Mouse (Mus musculus) thymus, postnatal 0 days (tissue): ENCODE data around the gene Fkbp2. TPM values are rescaled to one million over a fixed set of nuclear protein-coding genes. Genes with fewer than 3 reads are reported as not detected.

Experiments
- DNase-seq: peaks from one replicate; pipeline ENCODE4 v3.0.0-alpha.2; 2015; ENCODE audit warnings: low spot score
- polyA plus RNA-seq: library from polyadenylated mRNA; unstranded; fragments of >200 nt; fragmentation: Nextera tagmentation; extraction: Ambion mirVana; gene quantifications from 2 replicates; pipeline ENCODE4 v1.2.1, GENCODE M21; 2015

The Fkbp2 gene
- polyA plus RNA-seq, 1 experiment from 2014 or later, result 90.6 TPM

- no peak for DNase-seq
Observed at GRCm38 (mm10) chr19:6971644-6972043, 8.7 kb downstream of the Fkbp2 start.

DNA sequence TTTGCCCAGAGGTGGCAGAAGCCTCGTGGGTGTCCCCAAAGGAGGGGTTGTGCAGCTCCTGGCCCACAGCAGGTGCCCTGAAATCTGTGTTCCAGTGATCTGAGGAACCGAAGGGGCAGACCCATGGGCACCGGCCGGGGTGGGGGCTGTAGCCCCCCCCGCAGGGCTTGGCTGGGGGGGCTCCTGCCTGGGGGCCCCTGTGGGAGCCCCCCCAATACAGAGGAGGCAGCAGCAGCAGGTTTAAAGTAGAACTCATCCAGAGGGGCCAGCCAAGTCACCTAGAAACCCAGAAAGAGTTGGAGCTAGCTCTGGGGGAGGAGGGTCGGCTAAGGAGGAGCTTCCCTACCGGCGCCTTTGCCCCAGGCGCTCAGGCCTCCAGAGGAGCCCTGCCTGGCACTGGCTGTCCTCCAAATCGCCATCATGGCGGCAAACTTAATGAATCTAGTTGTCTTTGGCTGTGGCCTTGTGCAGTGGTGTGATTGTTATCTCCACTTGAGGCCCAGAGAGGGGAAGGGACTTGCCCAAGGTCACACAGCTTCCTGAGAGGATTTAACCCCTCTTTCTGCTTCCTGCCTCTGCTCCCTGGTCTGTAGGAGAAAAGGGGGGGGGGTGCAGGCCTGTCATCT is 9.7 kb downstream of the Fkbp2 start:
- DNase-seq, result no peak

DNA sequence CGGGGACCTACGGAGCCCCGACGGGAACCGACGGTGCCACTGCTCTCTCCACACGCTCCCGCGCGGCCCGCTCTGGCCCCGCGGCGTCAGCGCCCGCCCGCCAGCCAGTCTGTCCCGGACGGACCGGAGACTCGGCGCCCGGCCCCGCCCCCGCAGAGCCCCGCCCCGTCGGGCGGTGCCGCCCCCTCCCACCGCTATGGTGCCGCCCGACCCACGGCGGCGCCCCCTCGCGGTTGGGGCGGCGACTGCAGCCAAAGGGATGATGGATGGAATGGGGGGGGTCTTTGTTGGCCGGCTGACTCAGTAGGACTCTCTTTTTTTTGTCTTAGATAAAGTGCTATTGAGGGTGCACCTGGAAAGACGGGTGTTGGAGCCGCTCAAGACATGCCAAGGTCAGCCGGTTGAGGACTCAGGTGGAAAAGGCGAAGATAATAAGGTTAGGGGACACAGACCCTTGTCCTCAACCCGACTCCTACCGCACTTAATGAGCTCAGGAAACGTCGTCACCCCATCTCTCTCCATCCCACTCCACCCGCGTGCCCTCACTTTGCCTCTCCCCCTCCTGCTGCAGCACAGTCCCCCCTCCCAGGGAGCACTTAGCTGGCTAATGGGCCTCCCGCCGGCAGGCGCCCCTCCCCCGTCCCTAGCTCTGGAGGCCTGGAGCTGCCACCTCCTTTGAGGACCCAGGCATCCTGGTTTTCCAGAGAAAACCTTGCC is 10.5 kb downstream of the Fkbp2 start:
- DNase-seq, result peak; percentile 77

- no peak for DNase-seq
Observed at GRCm38 (mm10) chr19:6969291-6969664, 11.0 kb downstream of the Fkbp2 start.

DNA sequence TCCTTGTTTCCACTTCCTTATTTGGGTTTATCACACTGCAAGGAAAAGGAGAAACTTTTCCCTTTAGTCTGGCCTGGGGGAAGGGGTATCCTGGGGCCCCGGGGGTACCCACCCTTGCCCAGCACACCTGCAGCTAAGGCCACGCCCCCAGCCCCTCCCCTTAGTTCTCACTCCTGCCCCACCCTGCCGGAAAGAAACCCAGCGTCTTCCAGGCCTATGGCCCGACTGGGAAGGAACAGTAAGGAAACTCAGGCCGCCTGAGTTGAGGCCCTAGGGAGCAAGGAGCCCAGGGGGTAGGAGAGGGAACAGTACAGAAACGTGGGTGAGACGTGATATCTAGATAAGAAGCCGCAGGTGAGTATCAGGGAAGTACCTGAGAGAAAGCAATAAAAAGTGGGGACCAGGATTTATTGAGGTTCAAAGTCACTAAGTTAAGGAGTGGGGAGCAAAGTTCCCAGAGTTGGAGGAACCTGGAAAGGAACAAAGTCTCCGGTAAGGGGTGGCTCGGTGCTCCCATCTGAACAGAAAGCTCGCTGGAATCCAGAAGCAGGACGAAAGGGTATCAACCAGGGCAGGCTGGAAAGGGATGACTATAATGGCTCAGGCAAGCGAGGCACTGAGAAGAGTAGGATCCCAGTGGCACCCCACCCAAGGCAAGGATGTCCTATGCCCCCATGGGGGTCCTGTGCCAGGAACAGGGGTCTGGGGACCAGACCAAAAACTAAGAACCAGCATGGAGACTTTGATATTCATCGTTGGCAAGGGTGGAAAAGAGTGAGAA is 11.6 kb downstream of the Fkbp2 start:
- peak; percentile 29 for DNase-seq

GRCm38 (mm10) chr19:6956461-6956860 is 23.8 kb downstream of the Fkbp2 start:
- DNase-seq, result no peak

DNA sequence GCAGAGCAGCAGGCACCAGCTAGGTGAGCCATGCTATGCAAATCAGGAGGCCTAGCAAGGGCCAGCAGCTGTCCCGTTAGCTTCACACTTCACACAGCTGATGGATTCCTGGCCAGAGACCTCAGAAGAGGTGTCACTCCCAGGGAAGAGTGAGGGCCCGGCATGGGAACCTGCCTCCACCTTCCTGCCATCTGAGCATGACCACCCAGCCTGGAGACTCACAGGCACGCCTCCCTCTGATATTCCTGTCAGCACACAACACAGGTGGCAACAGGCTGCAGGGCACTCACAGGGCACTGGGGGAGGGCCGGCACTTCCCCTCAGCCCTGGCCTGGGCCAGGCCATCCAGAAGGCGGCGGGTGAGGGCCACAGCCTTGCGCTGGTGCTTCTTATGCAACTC is 24.9 kb downstream of the Fkbp2 start:
- no peak for DNase-seq

DNA sequence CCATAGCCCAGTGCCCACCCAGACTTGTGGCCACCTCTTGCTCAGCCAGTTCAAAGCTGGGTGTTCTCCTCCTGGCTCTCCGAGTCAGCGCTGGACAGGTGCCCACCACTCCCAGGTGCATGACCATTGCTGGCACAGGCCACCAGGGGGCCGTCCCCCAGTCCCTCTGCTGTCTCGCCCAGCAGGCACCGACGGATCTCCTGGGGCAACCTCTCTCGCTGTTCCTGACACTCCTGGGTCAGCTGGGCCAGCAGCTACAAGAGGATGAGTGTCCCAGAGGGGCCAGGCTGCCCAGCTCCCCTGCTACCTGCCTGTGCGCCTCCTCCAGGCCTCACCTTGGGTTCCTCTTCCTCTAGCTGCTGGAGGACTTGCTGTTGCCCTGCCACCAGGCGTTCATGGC is 26.3 kb downstream of the Fkbp2 start:
- DNase-seq, result peak; percentile 15

GRCm38 (mm10) chr19:6952712-6953037 is 27.6 kb downstream of the Fkbp2 start:
- peak; percentile 42 for DNase-seq

GRCm38 (mm10) chr19:6951994-6952711 is 28.1 kb downstream of the Fkbp2 start:
- DNase-seq, result peak; percentile 31

DNA sequence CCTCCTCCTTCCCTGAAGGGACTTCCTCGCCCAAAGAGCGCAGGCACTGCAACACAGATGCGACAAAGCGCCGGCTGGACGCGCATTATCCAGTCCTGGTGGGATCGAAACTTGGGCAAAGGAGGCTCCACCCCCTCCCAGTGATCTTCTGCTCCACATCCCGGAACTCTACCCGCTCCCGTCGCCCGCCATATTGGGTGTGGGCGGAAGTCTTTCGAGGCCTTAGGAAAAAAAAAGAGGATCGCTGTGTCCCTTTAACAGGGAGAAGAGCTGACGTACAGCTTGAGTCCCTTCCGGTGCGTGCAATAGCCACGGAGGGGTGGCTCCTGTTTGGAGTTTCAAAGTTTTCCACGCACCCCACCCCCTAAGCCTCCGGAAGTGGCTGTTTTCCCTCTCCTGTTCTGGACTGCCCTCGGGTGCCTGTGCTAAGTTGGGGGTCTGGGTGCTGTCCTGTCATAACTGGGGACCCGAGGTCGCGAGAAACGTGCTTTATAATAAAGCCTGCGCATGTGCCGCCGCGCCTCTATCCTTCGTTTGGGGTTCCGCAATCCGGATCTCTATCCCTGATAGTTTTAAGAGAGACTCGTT is 28.8 kb downstream of the Fkbp2 start:
- DNase-seq, result peak; percentile 80

- DNase-seq, result peak; percentile 61
Observed at GRCm38 (mm10) chr19:6950613-6951153, 29.6 kb downstream of the Fkbp2 start.

- DNase-seq, result no peak
Observed at GRCm38 (mm10) chr19:6949951-6950350, 30.4 kb downstream of the Fkbp2 start.

- no peak for DNase-seq
Observed at GRCm38 (mm10) chr19:6949532-6949931, 30.8 kb downstream of the Fkbp2 start.

GRCm38 (mm10) chr19:6948186-6948585 is 32.1 kb downstream of the Fkbp2 start:
- DNase-seq, result no peak

GRCm38 (mm10) chr19:6947742-6948141 is 32.6 kb downstream of the Fkbp2 start:
- no peak for DNase-seq

GRCm38 (mm10) chr19:6943709-6944108 is 36.6 kb downstream of the Fkbp2 start:
- no peak for DNase-seq

- DNase-seq, result no peak
Observed at GRCm38 (mm10) chr19:6942764-6943163, 37.5 kb downstream of the Fkbp2 start.

DNA sequence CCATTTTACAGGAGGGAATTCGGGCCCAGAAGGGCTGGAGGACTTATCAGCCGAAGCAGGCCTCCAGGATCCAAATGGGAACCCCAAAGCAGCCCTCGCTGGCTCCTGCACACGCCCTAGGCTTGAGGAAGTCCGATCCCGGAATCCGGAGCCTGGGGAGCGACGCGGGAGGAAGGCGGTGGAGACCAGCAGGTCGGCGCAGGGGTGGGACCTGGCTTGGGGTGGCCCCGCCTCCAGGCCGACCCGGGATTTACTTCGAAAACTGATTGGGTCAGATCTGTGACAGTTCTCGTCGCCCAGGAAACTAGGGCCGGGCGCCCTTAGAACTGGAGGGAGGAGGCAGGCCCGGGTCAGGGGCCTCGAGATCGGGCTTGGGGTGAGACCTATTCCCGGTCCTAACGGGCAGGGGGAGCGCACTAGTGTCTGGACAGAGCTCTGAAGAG is 38.0 kb downstream of the Fkbp2 start, which contains the start of gene Gpr137:
TSS of gene Gpr137 (minus strand) at position 232 of the 443 bp plus-strand sequence.
- peak; percentile 92 for DNase-seq

DNA sequence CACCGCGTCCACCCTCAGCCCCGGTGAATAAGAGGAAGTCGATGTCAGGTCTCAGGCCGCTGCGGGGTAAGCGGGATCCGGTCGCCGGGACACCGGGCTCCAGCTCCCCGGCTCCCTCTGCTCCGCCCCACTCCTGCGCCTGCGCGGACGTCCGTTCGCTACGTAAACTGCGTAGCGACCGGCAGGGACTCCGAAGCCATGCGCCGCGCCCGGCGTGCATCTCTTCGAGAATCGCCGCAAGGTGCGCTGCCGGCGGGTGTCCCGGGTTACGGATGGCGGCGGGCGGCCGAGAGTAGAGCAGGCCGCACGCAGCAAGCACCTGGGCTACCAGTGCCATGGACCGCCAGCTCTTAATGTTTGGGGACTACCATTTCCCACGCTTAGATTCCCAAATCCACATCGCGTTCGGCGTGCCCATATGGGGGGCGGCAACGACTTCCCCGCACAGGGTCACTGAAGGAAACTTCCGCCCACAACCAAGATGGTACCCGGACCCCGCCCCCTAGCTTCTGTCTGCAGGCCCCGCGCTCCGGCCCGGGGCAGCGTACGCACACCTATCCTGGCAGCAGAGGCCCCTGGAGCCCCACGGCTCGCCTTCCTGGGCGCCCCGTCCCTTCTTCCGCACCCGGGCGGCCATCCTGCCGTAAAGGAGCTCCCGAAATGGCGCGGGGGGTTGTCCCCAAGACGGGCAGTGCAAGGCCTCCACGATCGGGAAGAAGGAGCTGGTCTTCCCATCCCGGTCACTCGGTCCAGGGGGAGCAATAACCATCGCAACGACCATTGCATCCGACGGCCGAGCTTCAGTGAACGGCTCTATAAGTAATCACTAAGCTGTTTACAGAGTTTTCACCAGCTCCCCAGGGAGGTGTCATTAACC is 38.7 kb downstream of the Fkbp2 start, which contains the start of gene Bad:
TSS of gene Bad (plus strand) at position 490 of the 877 bp plus-strand sequence.
- DNase-seq, result peak; percentile 94
